ENCODE assay signal across 10 mouse cellular contexts in genomic region chr7:19520032-19520431, GRCm38 (mm10). TPM values are rescaled to one million over a fixed set of nuclear protein-coding genes. Genes with fewer than 3 reads are reported as not detected.
DNase-seq lines count a peak whose midpoint lies in the region; ATAC-seq lines count a peak whose summit lies in the region.
"Had no signal": no experiment of that assay in that cellular context is flagged by ENCODE, and none has a peak within 500 bp of the region (broad histone marks: within the 10 kb centered on the region; RNA-seq: fewer than 3 reads in every experiment).

No protein-coding gene starts in this region.

- ATAC-seq in heart, embryonic 15.5 days (replicated peaks; ENCODE audit: insufficient number of reproducible peaks, insufficient read depth, low FRiP score, low read depth) = no peak
- no peak for ATAC-seq in embryonic facial prominence, embryonic 12.5 days (ENCODE audit: insufficient number of reproducible peaks, insufficient read depth, low FRiP score, low TSS enrichment)
- ATAC-seq in intestine, embryonic 16.5 days = no peak
- no peak for ATAC-seq in midbrain, embryonic 16.5 days
- ATAC-seq: CD4-positive, CD25-positive, alpha-beta regulatory T cell, adult 4 months had no signal

- peaks cover 86% of the 10 kb centered on the region for H3K27me3 ChIP-seq in heart, embryonic 15.5 days
- H3K27me3 ChIP-seq in embryonic facial prominence, embryonic 12.5 days = peaks cover 87% of the 10 kb centered on the region
- H3K27me3 ChIP-seq in intestine, embryonic 16.5 days (replicated peaks; ENCODE audit: control insufficient read depth, insufficient read depth, low read length) = peaks cover 66% of the 10 kb centered on the region
- peaks cover 53% of the 10 kb centered on the region for H3K27me3 ChIP-seq in midbrain, embryonic 16.5 days (ENCODE audit: control insufficient read depth, insufficient read depth, low read depth, low read length)

- peak overlapping the region; percentile 63 for H3K4me2 ChIP-seq in heart, embryonic 15.5 days
- H3K4me2 ChIP-seq in embryonic facial prominence, embryonic 12.5 days (replicated peaks) = peak overlapping the region; percentile 45
- peak overlapping the region; percentile 33 for H3K4me2 ChIP-seq in intestine, embryonic 16.5 days (ENCODE audit: low read depth, low read length)
- peak overlapping the region; percentile 52 for H3K4me2 ChIP-seq in midbrain, embryonic 16.5 days (ENCODE audit: low read length)

- no peaks in the 10 kb centered on the region for H3K36me3 ChIP-seq in heart, embryonic 15.5 days
- H3K36me3 ChIP-seq in embryonic facial prominence, embryonic 12.5 days = no peaks in the 10 kb centered on the region
- no peaks in the 10 kb centered on the region for H3K36me3 ChIP-seq in intestine, embryonic 16.5 days (ENCODE audit: control insufficient read depth, insufficient read depth, low read length)
- H3K36me3 ChIP-seq in midbrain, embryonic 16.5 days (ENCODE audit: control insufficient read depth, insufficient read depth, low read length) = no peaks in the 10 kb centered on the region

- peak overlapping the region; percentile 36 for H3K4me3 ChIP-seq in heart, embryonic 15.5 days
- H3K4me3 ChIP-seq in embryonic facial prominence, embryonic 12.5 days = peak overlapping the region; percentile 23
- peak overlapping the region; percentile 33 for H3K4me3 ChIP-seq in intestine, embryonic 16.5 days (ENCODE audit: low read length)
- peak overlapping the region; percentile 23; the same call in 1 of the 2 replicates for H3K4me3 ChIP-seq in midbrain, embryonic 16.5 days (ENCODE audit: low read depth, low read length)
- H3K4me3 ChIP-seq: erythroblast, embryonic 14.5 days had no signal

- WGBS in heart, embryonic 15.5 days = 3% methylated on average over 16 of the region's 23 CpGs
- WGBS in embryonic facial prominence, embryonic 12.5 days = 7% methylated on average over 23 of the region's 23 CpGs
- WGBS in intestine, embryonic 16.5 days = 9% methylated on average over 23 of the region's 23 CpGs
- 3% methylated on average over 23 of the region's 23 CpGs for WGBS in midbrain, embryonic 16.5 days

- H3K9ac ChIP-seq in heart, embryonic 15.5 days = peak overlapping the region; percentile 38; the same call in 1 of the 2 replicates
- peak overlapping the region; percentile 33; the same call in 1 of the 2 replicates for H3K9ac ChIP-seq in embryonic facial prominence, embryonic 12.5 days
- H3K9ac ChIP-seq in intestine, embryonic 16.5 days (ENCODE audit: low read depth, low read length) = peak overlapping the region; percentile 43
- peak overlapping the region; percentile 63 for H3K9ac ChIP-seq in midbrain, embryonic 16.5 days (ENCODE audit: low read depth, low read length)

- no peak for DNase-seq in heart, postnatal 36 days
- no peak for DNase-seq in MN1 (ENCODE audit: low spot score)
- DNase-seq in frontal cortex, postnatal 14 days (ENCODE audit: low spot score in 2 of 2) = no peak
- no peak for DNase-seq in frontal cortex, adult 2 months (ENCODE audit: extremely low spot score in 1 of 2, low spot score in 1 of 2)

- intact Hi-C loops in heart, postnatal 36 days (cut with DNase I) = no loop called here

- no peaks in the 10 kb centered on the region for H3K9me3 ChIP-seq in heart, embryonic 15.5 days (replicated peaks)
- 0 out of 2 replicates have a peak, but pooled peaks cover 2% of the 10 kb centered on the region for H3K9me3 ChIP-seq in embryonic facial prominence, embryonic 12.5 days
- H3K9me3 ChIP-seq in intestine, embryonic 16.5 days (ENCODE audit: control insufficient read depth, low read length) = no peaks in the 10 kb centered on the region
- no peaks in the 10 kb centered on the region for H3K9me3 ChIP-seq in midbrain, embryonic 16.5 days (replicated peaks; ENCODE audit: control insufficient read depth, low read length, poor library complexity, severe bottlenecking)

- peaks cover 38% of the 10 kb centered on the region for H3K4me1 ChIP-seq in heart, embryonic 15.5 days (replicated peaks)
- H3K4me1 ChIP-seq in embryonic facial prominence, embryonic 12.5 days = peaks cover 30% of the 10 kb centered on the region
- H3K4me1 ChIP-seq in intestine, embryonic 16.5 days (ENCODE audit: control insufficient read depth, insufficient read depth, low read length) = peaks cover 30% of the 10 kb centered on the region
- H3K4me1 ChIP-seq in midbrain, embryonic 16.5 days (ENCODE audit: control insufficient read depth, insufficient read depth, low read length) = peaks cover 28% of the 10 kb centered on the region

- no peak overlapping the region for H3K27ac ChIP-seq in heart, embryonic 15.5 days
- H3K27ac ChIP-seq in embryonic facial prominence, embryonic 12.5 days = no peak overlapping the region
- H3K27ac ChIP-seq in intestine, embryonic 16.5 days (ENCODE audit: low read length) = no peak overlapping the region
- H3K27ac ChIP-seq in midbrain, embryonic 16.5 days (ENCODE audit: low read length) = no peak overlapping the region

RNA-seq across cellular contexts. Expression of gene Nkpd1, which starts 2.4 kb away (rescaled TPM):
- polyA plus RNA-seq in heart, embryonic 15.5 days (2015; fragmentation: Nextera tagmentation; extraction: Ambion mirVana) = not detected in 2 replicates
- total RNA-seq in heart, postnatal 36 days (2021) = not detected
- 0.06 TPM in 1 of 2 replicates, not detected in the other for polyA plus RNA-seq in embryonic facial prominence, embryonic 12.5 days (2016; fragmentation: Nextera tagmentation; extraction: Ambion mirVana)
- polyA plus RNA-seq in intestine, embryonic 16.5 days (2015; fragmentation: Nextera tagmentation; extraction: Ambion mirVana) = 0.06 and 0.07 TPM in 2 replicates
- 0.88 and 0.92 TPM in 2 replicates for polyA plus RNA-seq in midbrain, embryonic 16.5 days (2015; fragmentation: Nextera tagmentation; extraction: Ambion mirVana)
- 1.0 and 1.4 TPM in 2 replicates for polyA plus RNA-seq in frontal cortex, adult 2 months (2012; rRNA removed)
- polyA plus RNA-seq: CD4-positive, CD25-positive, alpha-beta regulatory T cell, adult 4 months had no signal

RNA-seq across cellular contexts. Expression of gene Trappc6a, which starts 11.8 kb away (rescaled TPM):
- 73.2 and 81.2 TPM in 2 replicates for polyA plus RNA-seq in heart, embryonic 15.5 days (2015; fragmentation: Nextera tagmentation; extraction: Ambion mirVana)
- 10 to 100 TPM; 32.9 to 37.4 TPM for total RNA-seq in heart, postnatal 36 days (2021)
- polyA plus RNA-seq in embryonic facial prominence, embryonic 12.5 days (2016; fragmentation: Nextera tagmentation; extraction: Ambion mirVana) = 61.7 and 63.5 TPM in 2 replicates
- 147 and 159 TPM in 2 replicates for polyA plus RNA-seq in intestine, embryonic 16.5 days (2015; fragmentation: Nextera tagmentation; extraction: Ambion mirVana)
- 30.5 and 31.9 TPM in 2 replicates for polyA plus RNA-seq in midbrain, embryonic 16.5 days (2015; fragmentation: Nextera tagmentation; extraction: Ambion mirVana)
- 23.7 and 30.1 TPM in 2 replicates for polyA plus RNA-seq in frontal cortex, adult 2 months (2012; rRNA removed)

RNA-seq across cellular contexts. Expression of gene Bloc1s3, which starts 11.9 kb away (rescaled TPM):
- 1.5 and 1.7 TPM in 2 replicates for polyA plus RNA-seq in heart, embryonic 15.5 days (2015; fragmentation: Nextera tagmentation; extraction: Ambion mirVana)
- 1 to 10 TPM; 2.3 to 2.5 TPM for total RNA-seq in heart, postnatal 36 days (2021)
- polyA plus RNA-seq in embryonic facial prominence, embryonic 12.5 days (2016; fragmentation: Nextera tagmentation; extraction: Ambion mirVana) = 4.1 and 4.6 TPM in 2 replicates
- 1.4 and 2.0 TPM in 2 replicates for polyA plus RNA-seq in intestine, embryonic 16.5 days (2015; fragmentation: Nextera tagmentation; extraction: Ambion mirVana)
- polyA plus RNA-seq in midbrain, embryonic 16.5 days (2015; fragmentation: Nextera tagmentation; extraction: Ambion mirVana) = 3.9 and 4.2 TPM in 2 replicates
- polyA plus RNA-seq in frontal cortex, adult 2 months (2012; rRNA removed) = 7.9 and 8.1 TPM in 2 replicates

RNA-seq across cellular contexts. Expression of gene Ppp1r37, which starts 42.8 kb away (rescaled TPM):
- polyA plus RNA-seq in heart, embryonic 15.5 days (2015; fragmentation: Nextera tagmentation; extraction: Ambion mirVana) = 15.8 and 24.0 TPM in 2 replicates
- total RNA-seq in heart, postnatal 36 days (2021) = 10 to 100 TPM; 56.0 to 59.3 TPM
- 36.0 and 40.6 TPM in 2 replicates for polyA plus RNA-seq in embryonic facial prominence, embryonic 12.5 days (2016; fragmentation: Nextera tagmentation; extraction: Ambion mirVana)
- polyA plus RNA-seq in intestine, embryonic 16.5 days (2015; fragmentation: Nextera tagmentation; extraction: Ambion mirVana) = 15.5 and 18.6 TPM in 2 replicates
- 34.7 and 37.8 TPM in 2 replicates for polyA plus RNA-seq in midbrain, embryonic 16.5 days (2015; fragmentation: Nextera tagmentation; extraction: Ambion mirVana)
- 131 and 146 TPM in 2 replicates for polyA plus RNA-seq in frontal cortex, adult 2 months (2012; rRNA removed)

RNA-seq across cellular contexts. Expression of gene Exoc3l2, which starts 56.9 kb away (rescaled TPM):
- 0.91 and 1.1 TPM in 2 replicates for polyA plus RNA-seq in heart, embryonic 15.5 days (2015; fragmentation: Nextera tagmentation; extraction: Ambion mirVana)
- total RNA-seq in heart, postnatal 36 days (2021) = under 1 TPM; 0.78 to 0.84 TPM
- polyA plus RNA-seq in embryonic facial prominence, embryonic 12.5 days (2016; fragmentation: Nextera tagmentation; extraction: Ambion mirVana) = 1.0 and 1.8 TPM in 2 replicates
- polyA plus RNA-seq in intestine, embryonic 16.5 days (2015; fragmentation: Nextera tagmentation; extraction: Ambion mirVana) = 0.27 and 0.46 TPM in 2 replicates
- polyA plus RNA-seq in midbrain, embryonic 16.5 days (2015; fragmentation: Nextera tagmentation; extraction: Ambion mirVana) = 0.12 and 0.45 TPM in 2 replicates
- polyA plus RNA-seq in frontal cortex, adult 2 months (2012; rRNA removed) = 0.32 and 0.40 TPM in 2 replicates
- polyA plus RNA-seq: CD4-positive, CD25-positive, alpha-beta regulatory T cell, adult 4 months had no signal
